Mouse (Mus musculus): ENCODE results near the gene Ptgis. TPM values are rescaled to one million over a fixed set of nuclear protein-coding genes. Genes with fewer than 3 reads are reported as not detected.

Ptgis gene
- polyA plus RNA-seq, 1 experiment from 2014 or later: 5.6 TPM

GRCm38 (mm10) chr2:167272706-167273105 lies 32.3 kb upstream of the Ptgis start:
- Histone ChIP-seq H3K36me3 (no peaks in the 10 kb centered on the region), H3K27ac (replicated peaks) (no peak overlapping the region), H3K9me3 (no peaks in the 10 kb centered on the region), H3K4me1 (replicated peaks) (no peaks in the 10 kb centered on the region), H3K9ac (no peak overlapping the region), H3K4me2 (no peak overlapping the region), H3K4me3 (no peak overlapping the region), H3K27me3 (no peaks in the 10 kb centered on the region)
- no peak for ATAC-seq (ENCODE audit: low read depth)
- WGBS: 85% methylated on average over 3 of the region's 3 CpGs

GRCm38 (mm10) chr2:167271121-167271521 lies 30.7 kb upstream of the Ptgis start:
- WGBS: 86% methylated on average over 9 of the region's 9 CpGs
- ATAC-seq (ENCODE audit: low read depth): no peak
- Histone ChIP-seq H3K4me1 (replicated peaks) (no peaks in the 10 kb centered on the region), H3K9me3 (no peaks in the 10 kb centered on the region), H3K27me3 (no peaks in the 10 kb centered on the region), H3K36me3 (no peaks in the 10 kb centered on the region), H3K9ac (no peak overlapping the region), H3K27ac (replicated peaks) (no peak overlapping the region), H3K4me3 (no peak overlapping the region), H3K4me2 (no peak overlapping the region)

GRCm38 (mm10) chr2:167270496-167270895 lies 30.1 kb upstream of the Ptgis start:
- no peaks in the 10 kb centered on the region for H3K9me3 ChIP-seq
- no peaks in the 10 kb centered on the region for H3K27me3 ChIP-seq
- no peak overlapping the region for H3K27ac ChIP-seq (replicated peaks)
- H3K4me3 ChIP-seq: no peak overlapping the region
- H3K9ac ChIP-seq: no peak overlapping the region
- no peaks in the 10 kb centered on the region for H3K36me3 ChIP-seq
- no peaks in the 10 kb centered on the region for H3K4me1 ChIP-seq (replicated peaks)
- ATAC-seq (ENCODE audit: low read depth): no peak
- H3K4me2 ChIP-seq: no peak overlapping the region
- 87% methylated on average over 3 of the region's 3 CpGs for WGBS

GRCm38 (mm10) chr2:167268721-167269120 lies 28.3 kb upstream of the Ptgis start:
- Histone ChIP-seq H3K9me3 (no peaks in the 10 kb centered on the region), H3K27ac (replicated peaks) (no peak overlapping the region), H3K4me3 (no peak overlapping the region), H3K36me3 (no peaks in the 10 kb centered on the region), H3K4me1 (replicated peaks) (no peaks in the 10 kb centered on the region), H3K27me3 (no peaks in the 10 kb centered on the region), H3K4me2 (no peak overlapping the region), H3K9ac (no peak overlapping the region)
- ATAC-seq (ENCODE audit: low read depth): no peak
- WGBS: 92% methylated on average over 1 of the region's 1 CpGs

- H3K4me2 ChIP-seq: no peak overlapping the region
- no peaks in the 10 kb centered on the region for H3K4me1 ChIP-seq (replicated peaks)
- no peaks in the 10 kb centered on the region for H3K27me3 ChIP-seq
- H3K9ac ChIP-seq: no peak overlapping the region
- H3K4me3 ChIP-seq: no peak overlapping the region
- 89% methylated on average over 8 of the region's 8 CpGs for WGBS
- no peaks in the 10 kb centered on the region for H3K9me3 ChIP-seq
- no peaks in the 10 kb centered on the region for H3K36me3 ChIP-seq
- no peak for ATAC-seq (ENCODE audit: low read depth)
- H3K27ac ChIP-seq (replicated peaks): no peak overlapping the region
Measured at GRCm38 (mm10) chr2:167268411-167268690, 27.9 kb upstream of the Ptgis start.

GRCm38 (mm10) chr2:167267531-167268410 lies 27.4 kb upstream of the Ptgis start:
- Histone ChIP-seq H3K4me2 (no peak overlapping the region), H3K36me3 (no peaks in the 10 kb centered on the region), H3K27ac (replicated peaks) (no peak overlapping the region), H3K9ac (no peak overlapping the region), H3K27me3 (no peaks in the 10 kb centered on the region), H3K4me3 (no peak overlapping the region), H3K4me1 (replicated peaks) (no peaks in the 10 kb centered on the region), H3K9me3 (no peaks in the 10 kb centered on the region)
- no peak for ATAC-seq (ENCODE audit: low read depth)
- WGBS: 84% methylated on average over 14 of the region's 14 CpGs

- no peak for ATAC-seq (ENCODE audit: low read depth)
Measured at GRCm38 (mm10) chr2:167266231-167266630, 25.8 kb upstream of the Ptgis start.

GRCm38 (mm10) chr2:167265806-167266205 lies 25.4 kb upstream of the Ptgis start:
- Histone ChIP-seq H3K27ac (replicated peaks) (no peak overlapping the region), H3K9me3 (no peaks in the 10 kb centered on the region), H3K36me3 (no peaks in the 10 kb centered on the region), H3K9ac (no peak overlapping the region), H3K4me2 (no peak overlapping the region), H3K4me1 (replicated peaks) (no peaks in the 10 kb centered on the region), H3K27me3 (no peaks in the 10 kb centered on the region), H3K4me3 (no peak overlapping the region)
- WGBS: 53% methylated on average over 4 of the region's 5 CpGs
- ATAC-seq (ENCODE audit: low read depth): no peak

More at GRCm38 (mm10) chr2:167266231-167266630, 25.8 kb upstream of the Ptgis start:
- WGBS: 98% methylated on average over 10 of the region's 10 CpGs
- H3K27ac ChIP-seq (replicated peaks): no peak overlapping the region
- no peaks in the 10 kb centered on the region for H3K36me3 ChIP-seq
- no peaks in the 10 kb centered on the region for H3K9me3 ChIP-seq
- H3K4me1 ChIP-seq (replicated peaks): no peaks in the 10 kb centered on the region
- no peak overlapping the region for H3K4me2 ChIP-seq
- H3K4me3 ChIP-seq: no peak overlapping the region
- no peaks in the 10 kb centered on the region for H3K27me3 ChIP-seq
- H3K9ac ChIP-seq: no peak overlapping the region

GRCm38 (mm10) chr2:167265021-167265420 lies 24.6 kb upstream of the Ptgis start:
- no peaks in the 10 kb centered on the region for H3K9me3 ChIP-seq
- no peak overlapping the region for H3K9ac ChIP-seq
- no peaks in the 10 kb centered on the region for H3K36me3 ChIP-seq
- no peak for ATAC-seq (ENCODE audit: low read depth)
- H3K4me1 ChIP-seq (replicated peaks): no peaks in the 10 kb centered on the region
- no peak overlapping the region for H3K27ac ChIP-seq (replicated peaks)
- H3K4me2 ChIP-seq: no peak overlapping the region
- H3K27me3 ChIP-seq: no peaks in the 10 kb centered on the region
- WGBS: 96% methylated on average over 2 of the region's 2 CpGs
- H3K4me3 ChIP-seq: no peak overlapping the region

- Histone ChIP-seq H3K4me3 (no peak overlapping the region), H3K4me2 (no peak overlapping the region), H3K36me3 (no peaks in the 10 kb centered on the region), H3K9me3 (no peaks in the 10 kb centered on the region), H3K27me3 (no peaks in the 10 kb centered on the region), H3K4me1 (replicated peaks) (no peaks in the 10 kb centered on the region), H3K9ac (no peak overlapping the region), H3K27ac (replicated peaks) (no peak overlapping the region)
- 92% methylated on average over 11 of the region's 11 CpGs for WGBS
- ATAC-seq (ENCODE audit: low read depth): no peak
Measured at GRCm38 (mm10) chr2:167263931-167264330, 23.5 kb upstream of the Ptgis start.

- H3K4me2 ChIP-seq: no peak overlapping the region
- no peaks in the 10 kb centered on the region for H3K27me3 ChIP-seq
- H3K36me3 ChIP-seq: no peaks in the 10 kb centered on the region
- ATAC-seq (ENCODE audit: low read depth): no peak
- H3K4me1 ChIP-seq (replicated peaks): no peaks in the 10 kb centered on the region
- 93% methylated on average over 8 of the region's 8 CpGs for WGBS
- H3K9me3 ChIP-seq: no peaks in the 10 kb centered on the region
- no peak overlapping the region for H3K27ac ChIP-seq (replicated peaks)
- H3K9ac ChIP-seq: no peak overlapping the region
- no peak overlapping the region for H3K4me3 ChIP-seq
Measured at GRCm38 (mm10) chr2:167263040-167263810, 22.8 kb upstream of the Ptgis start.

- Histone ChIP-seq H3K9me3 (no peaks in the 10 kb centered on the region), H3K9ac (no peak overlapping the region), H3K4me2 (no peak overlapping the region), H3K27ac (replicated peaks) (no peak overlapping the region), H3K4me1 (replicated peaks) (no peaks in the 10 kb centered on the region), H3K4me3 (no peak overlapping the region), H3K36me3 (no peaks in the 10 kb centered on the region), H3K27me3 (no peaks in the 10 kb centered on the region)
- ATAC-seq (ENCODE audit: low read depth): no peak
- WGBS: 92% methylated on average over 10 of the region's 10 CpGs
Measured at GRCm38 (mm10) chr2:167262433-167262832, 22.0 kb upstream of the Ptgis start.
